15 mouse cellular contexts compared by ENCODE assay signal in genomic region chr3:100572571-100573183, GRCm38 (mm10).
"Had no signal": no experiment of that assay in that cellular context is flagged by ENCODE, and none has a peak within 500 bp of the region (broad histone marks: within the 10 kb centered on the region; RNA-seq: fewer than 3 reads in every experiment).

No protein-coding gene starts in this region.

- H3K9ac ChIP-seq: liver, embryonic 13.5 days; midbrain, embryonic 13.5 days; neural tube, embryonic 13.5 days had no signal

- DNase-seq: kidney, adult 18-20 months; kidney, adult 9 months; kidney, postnatal 14 days; liver, embryonic 13.5 days; lung, adult 2 months; thymus, adult 18-20 months; thymus, postnatal 36 days had no signal

- ATAC-seq: intestine, embryonic 16.5 days; lung, postnatal 0 days; midbrain, embryonic 13.5 days; midbrain, embryonic 16.5 days had no signal

- H3K27ac ChIP-seq: liver, embryonic 13.5 days; midbrain, embryonic 10.5 days; midbrain, embryonic 13.5 days; neural tube, embryonic 13.5 days had no signal

- H3K27me3 ChIP-seq: liver, embryonic 13.5 days; megakaryocyte, embryonic 14.5 days; midbrain, embryonic 13.5 days; neural tube, embryonic 13.5 days had no signal

- H3K4me1 ChIP-seq: liver, embryonic 13.5 days; midbrain, embryonic 10.5 days; midbrain, embryonic 13.5 days; neural tube, embryonic 13.5 days had no signal

- H3K9me3 ChIP-seq: liver, embryonic 13.5 days; megakaryocyte, embryonic 14.5 days; midbrain, embryonic 10.5 days; midbrain, embryonic 13.5 days; neural tube, embryonic 13.5 days had no signal

- H3K4me2 ChIP-seq: liver, embryonic 13.5 days; midbrain, embryonic 13.5 days; neural tube, embryonic 13.5 days had no signal

- H3K4me3 ChIP-seq: liver, embryonic 13.5 days; megakaryocyte, embryonic 14.5 days; midbrain, embryonic 10.5 days; midbrain, embryonic 13.5 days; myocyte; neural tube, embryonic 13.5 days had no signal
